Mouse (Mus musculus): Measurements from ENCODE around the gene Cnot6l. TPM values are rescaled to one million over a fixed set of nuclear protein-coding genes. Genes with fewer than 3 reads are reported as not detected.
A peak's percentile ranks its signal among the peaks of the same experiment; 100 is the strongest.

Gene Cnot6l
- polyA plus RNA-seq, 1 experiment from 2014 or later, result 12.1 TPM

GRCm38 (mm10) chr5:96166761-96167160, 2.8 kb upstream of the Cnot6l start:
- ATAC-seq, result no peak

GRCm38 (mm10) chr5:96163396-96164020, 463 bp downstream of the Cnot6l start:
- no peaks in the 10 kb centered on the region for H3K36me3 ChIP-seq (ENCODE audit: control insufficient read depth, insufficient read depth, low read length)
- H3K9me3 ChIP-seq (replicated peaks; ENCODE audit: control insufficient read depth, low read length, poor library complexity, severe bottlenecking), result no peaks in the 10 kb centered on the region
- H3K4me2 ChIP-seq (ENCODE audit: low read length), result peak overlapping the region; percentile 51
- peak overlapping the region; percentile 98 for H3K27ac ChIP-seq (ENCODE audit: low read length)
- H3K4me1 ChIP-seq (ENCODE audit: control insufficient read depth, insufficient read depth, low read length), result peaks cover 10% of the 10 kb centered on the region
- peak overlapping the region; percentile 99 for H3K4me3 ChIP-seq (ENCODE audit: low read depth, low read length)
- 0% methylated on average over 1 of the region's 1 CpGs for WGBS
- peak overlapping the region; percentile 92 for H3K9ac ChIP-seq (ENCODE audit: low read depth, low read length)
- H3K27me3 ChIP-seq (ENCODE audit: control insufficient read depth, insufficient read depth, low read depth, low read length), result no peaks in the 10 kb centered on the region
- ATAC-seq, result no peak

More at GRCm38 (mm10) chr5:96166761-96167160, 2.8 kb upstream of the Cnot6l start:
- no peaks in the 10 kb centered on the region for H3K27me3 ChIP-seq (ENCODE audit: control insufficient read depth, insufficient read depth, low read depth, low read length)
- 0 out of 2 replicates have a peak, but pooled peaks cover 2% of the 10 kb centered on the region for H3K4me1 ChIP-seq (ENCODE audit: control insufficient read depth, insufficient read depth, low read length)
- H3K9me3 ChIP-seq (replicated peaks; ENCODE audit: control insufficient read depth, low read length, poor library complexity, severe bottlenecking), result no peaks in the 10 kb centered on the region
- H3K9ac ChIP-seq (ENCODE audit: low read depth, low read length), result no peak overlapping the region
- WGBS, result 80% methylated on average over 2 of the region's 2 CpGs
- no peak overlapping the region for H3K27ac ChIP-seq (ENCODE audit: low read length)
- H3K36me3 ChIP-seq (ENCODE audit: control insufficient read depth, insufficient read depth, low read length), result no peaks in the 10 kb centered on the region
- H3K4me3 ChIP-seq (ENCODE audit: low read depth, low read length), result no peak overlapping the region
- no peak overlapping the region for H3K4me2 ChIP-seq (ENCODE audit: low read length)

GRCm38 (mm10) chr5:96162399-96163331, 1.3 kb downstream of the Cnot6l start:
- Histone ChIP-seq H3K4me3 (ENCODE audit: low read depth, low read length) (peak overlapping the region; percentile 99), H3K27ac (ENCODE audit: low read length) (peak overlapping the region; percentile 98), H3K4me1 (ENCODE audit: control insufficient read depth, insufficient read depth, low read length) (peaks cover 10% of the 10 kb centered on the region), H3K9ac (ENCODE audit: low read depth, low read length) (peak overlapping the region; percentile 92), H3K27me3 (ENCODE audit: control insufficient read depth, insufficient read depth, low read depth, low read length) (no peaks in the 10 kb centered on the region), H3K4me2 (ENCODE audit: low read length) (peak overlapping the region; percentile 51), H3K9me3 (replicated peaks; ENCODE audit: control insufficient read depth, low read length, poor library complexity, severe bottlenecking) (no peaks in the 10 kb centered on the region), H3K36me3 (ENCODE audit: control insufficient read depth, insufficient read depth, low read length) (no peaks in the 10 kb centered on the region)
- under 1% methylated on average over 55 of the region's 56 CpGs for WGBS
- peak; percentile 91 for ATAC-seq

GRCm38 (mm10) chr5:96161578-96162398, 2.2 kb downstream of the Cnot6l start:
- ATAC-seq, result peak; percentile 71
- peak overlapping the region; percentile 92 for H3K9ac ChIP-seq (ENCODE audit: low read depth, low read length)
- H3K27ac ChIP-seq (ENCODE audit: low read length), result peak overlapping the region; percentile 98
- peak overlapping the region; percentile 51 for H3K4me2 ChIP-seq (ENCODE audit: low read length)
- peaks cover 10% of the 10 kb centered on the region for H3K4me1 ChIP-seq (ENCODE audit: control insufficient read depth, insufficient read depth, low read length)
- under 1% methylated on average over 72 of the region's 114 CpGs for WGBS
- H3K9me3 ChIP-seq (replicated peaks; ENCODE audit: control insufficient read depth, low read length, poor library complexity, severe bottlenecking), result no peaks in the 10 kb centered on the region
- no peaks in the 10 kb centered on the region for H3K27me3 ChIP-seq (ENCODE audit: control insufficient read depth, insufficient read depth, low read depth, low read length)
- H3K4me3 ChIP-seq (ENCODE audit: low read depth, low read length), result peak overlapping the region; percentile 99
- no peaks in the 10 kb centered on the region for H3K36me3 ChIP-seq (ENCODE audit: control insufficient read depth, insufficient read depth, low read length)

- no peaks in the 10 kb centered on the region for H3K36me3 ChIP-seq (ENCODE audit: control insufficient read depth, insufficient read depth, low read length)
- no peaks in the 10 kb centered on the region for H3K27me3 ChIP-seq (ENCODE audit: control insufficient read depth, insufficient read depth, low read depth, low read length)
- peak overlapping the region; percentile 99 for H3K4me3 ChIP-seq (ENCODE audit: low read depth, low read length)
- whole genome bisulfite sequencing, result 0% methylated on average over 23 of the region's 45 CpGs
- peak overlapping the region; percentile 51 for H3K4me2 ChIP-seq (ENCODE audit: low read length)
- H3K4me1 ChIP-seq (ENCODE audit: control insufficient read depth, insufficient read depth, low read length), result peaks cover 10% of the 10 kb centered on the region
- peak overlapping the region; percentile 92 for H3K9ac ChIP-seq (ENCODE audit: low read depth, low read length)
- H3K9me3 ChIP-seq (replicated peaks; ENCODE audit: control insufficient read depth, low read length, poor library complexity, severe bottlenecking), result no peaks in the 10 kb centered on the region
- H3K27ac ChIP-seq (ENCODE audit: low read length), result peak overlapping the region; percentile 98
- peak; percentile 22; the same call in 1 of the 2 replicates for ATAC-seq
These were observed 2.8 kb downstream of the Cnot6l start for GRCm38 (mm10) chr5:96161263-96161577.

GRCm38 (mm10) chr5:96160467-96161262, 3.3 kb downstream of the Cnot6l start:
- H3K36me3 ChIP-seq (ENCODE audit: control insufficient read depth, insufficient read depth, low read length), result no peaks in the 10 kb centered on the region
- peak overlapping the region; percentile 99 for H3K4me3 ChIP-seq (ENCODE audit: low read depth, low read length)
- peaks cover 10% of the 10 kb centered on the region for H3K4me1 ChIP-seq (ENCODE audit: control insufficient read depth, insufficient read depth, low read length)
- 0 out of 2 replicates have a peak, but pooled peaks have one; percentile 1 for ATAC-seq
- H3K27ac ChIP-seq (ENCODE audit: low read length), result peak overlapping the region; percentile 98
- no peaks in the 10 kb centered on the region for H3K27me3 ChIP-seq (ENCODE audit: control insufficient read depth, insufficient read depth, low read depth, low read length)
- H3K9ac ChIP-seq (ENCODE audit: low read depth, low read length), result peak overlapping the region; percentile 92
- H3K4me2 ChIP-seq (ENCODE audit: low read length), result peak overlapping the region; percentile 51
- WGBS, result under 1% methylated on average over 35 of the region's 50 CpGs
- no peaks in the 10 kb centered on the region for H3K9me3 ChIP-seq (replicated peaks; ENCODE audit: control insufficient read depth, low read length, poor library complexity, severe bottlenecking)

GRCm38 (mm10) chr5:96142351-96142750, 21.6 kb downstream of the Cnot6l start:
- no peak for ATAC-seq
- 89% methylated on average over 2 of the region's 2 CpGs for WGBS
- H3K4me1 ChIP-seq (ENCODE audit: control insufficient read depth, insufficient read depth, low read length), result no peaks in the 10 kb centered on the region
- H3K27me3 ChIP-seq (ENCODE audit: control insufficient read depth, insufficient read depth, low read depth, low read length), result no peaks in the 10 kb centered on the region
- H3K9me3 ChIP-seq (replicated peaks; ENCODE audit: control insufficient read depth, low read length, poor library complexity, severe bottlenecking), result no peaks in the 10 kb centered on the region
- no peak overlapping the region for H3K4me2 ChIP-seq (ENCODE audit: low read length)
- H3K9ac ChIP-seq (ENCODE audit: low read depth, low read length), result no peak overlapping the region
- no peaks in the 10 kb centered on the region for H3K36me3 ChIP-seq (ENCODE audit: control insufficient read depth, insufficient read depth, low read length)
- H3K4me3 ChIP-seq (ENCODE audit: low read depth, low read length), result no peak overlapping the region
- no peak overlapping the region for H3K27ac ChIP-seq (ENCODE audit: low read length)

GRCm38 (mm10) chr5:96130683-96131082, 33.3 kb downstream of the Cnot6l start:
- H3K4me3 ChIP-seq (ENCODE audit: low read depth, low read length), result no peak overlapping the region
- no peaks in the 10 kb centered on the region for H3K4me1 ChIP-seq (ENCODE audit: control insufficient read depth, insufficient read depth, low read length)
- H3K9me3 ChIP-seq (replicated peaks; ENCODE audit: control insufficient read depth, low read length, poor library complexity, severe bottlenecking), result no peaks in the 10 kb centered on the region
- H3K4me2 ChIP-seq (ENCODE audit: low read length), result no peak overlapping the region
- H3K36me3 ChIP-seq (ENCODE audit: control insufficient read depth, insufficient read depth, low read length), result 0 out of 2 replicates have a peak, but pooled peaks cover 3% of the 10 kb centered on the region
- no peaks in the 10 kb centered on the region for H3K27me3 ChIP-seq (ENCODE audit: control insufficient read depth, insufficient read depth, low read depth, low read length)
- ATAC-seq, result no peak
- no peak overlapping the region for H3K9ac ChIP-seq (ENCODE audit: low read depth, low read length)
- no peak overlapping the region for H3K27ac ChIP-seq (ENCODE audit: low read length)
- 94% methylated on average over 2 of the region's 2 CpGs for WGBS
